Mouse (Mus musculus) 3134 (cell line): ENCODE measurements around the gene Sez6l2.
"Not testable (repeated sequence)": the region's sequence is repeated elsewhere in the genome, so short reads cannot be mapped to it uniquely, and the experiment has no call there.

Experiments used
- DNase-seq: peaks from one replicate; pipeline ENCODE4 v3.0.0-alpha.2; 2011; ENCODE audit warnings: low spot score; ENCODE audit not compliant: insufficient read length; ENCODE audit errors: extremely low read depth

Gene Sez6l2

GRCm38 (mm10) chr7:126949793-126950646, at the start of gene Sez6l2:
TSS of gene Sez6l2 (plus strand) at chr7:126950563.
- peak; percentile 71 for DNase-seq

DNA sequence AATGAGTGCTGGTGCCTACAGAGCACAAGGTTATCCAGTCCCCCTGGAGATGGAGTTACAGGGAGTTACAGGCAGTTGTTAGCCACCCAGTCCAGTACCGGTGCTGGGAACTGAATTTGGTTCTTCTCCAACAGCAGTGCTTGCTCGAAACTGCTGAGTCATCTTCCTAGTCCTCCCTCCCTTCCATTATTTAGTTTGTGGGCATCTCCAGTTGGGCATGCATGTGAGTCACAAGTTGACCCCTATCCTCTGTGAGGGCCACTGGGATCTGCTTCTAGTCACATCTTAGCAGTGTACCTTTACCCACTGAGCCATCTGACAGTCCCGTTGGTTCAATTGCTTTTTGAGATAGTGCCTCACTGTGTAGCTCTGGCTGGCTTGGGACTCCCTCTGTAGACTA, 44.8 kb upstream of the Sez6l2 start:
- DNase-seq = peak; percentile 34

DNA sequence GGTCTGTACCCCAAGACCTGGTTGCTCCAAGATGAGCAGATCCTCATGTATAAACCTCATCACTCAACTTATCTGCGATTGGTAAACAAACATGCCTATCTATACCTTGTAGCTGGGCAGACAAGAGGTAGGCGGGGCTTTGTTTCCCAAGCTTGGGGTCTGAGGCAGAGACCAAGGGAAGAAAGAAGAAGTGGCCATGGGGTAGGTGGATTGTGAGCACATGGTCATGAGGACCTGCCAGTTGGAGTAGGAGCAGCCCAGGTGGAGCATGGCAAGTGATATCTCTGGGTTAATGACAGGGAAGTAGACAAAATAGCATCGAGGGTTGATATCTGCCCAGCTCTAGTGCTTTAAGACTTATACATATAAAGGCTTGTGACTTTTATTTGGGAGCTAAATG, 35.5 kb upstream of the Sez6l2 start:
- DNase-seq = no peak

- DNase-seq = not testable (repeated sequence)
Measured at GRCm38 (mm10) chr7:126918356-126918755, 32.0 kb upstream of the Sez6l2 start.

DNA sequence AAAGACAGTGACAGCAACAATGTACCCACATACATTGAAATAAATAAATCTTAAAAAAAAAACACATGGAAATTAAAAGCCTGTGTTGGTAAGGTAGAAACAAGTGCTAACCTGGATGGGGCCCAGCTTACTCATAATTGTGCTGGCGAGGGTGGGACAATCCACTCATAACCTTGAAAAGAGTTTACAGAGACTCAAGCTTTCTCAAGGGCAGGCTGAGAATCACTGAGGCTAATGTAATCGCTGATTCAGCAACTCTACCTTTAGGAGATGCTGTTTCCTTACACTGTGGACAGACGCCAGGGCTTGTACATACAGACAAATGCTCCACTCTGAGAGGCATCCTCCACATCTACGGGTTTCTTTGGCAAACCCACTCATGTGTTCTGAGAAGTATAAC, 30.4 kb upstream of the Sez6l2 start:
- DNase-seq = no peak

- DNase-seq = no peak
Measured at GRCm38 (mm10) chr7:126921563-126921962, 28.8 kb upstream of the Sez6l2 start.

DNA sequence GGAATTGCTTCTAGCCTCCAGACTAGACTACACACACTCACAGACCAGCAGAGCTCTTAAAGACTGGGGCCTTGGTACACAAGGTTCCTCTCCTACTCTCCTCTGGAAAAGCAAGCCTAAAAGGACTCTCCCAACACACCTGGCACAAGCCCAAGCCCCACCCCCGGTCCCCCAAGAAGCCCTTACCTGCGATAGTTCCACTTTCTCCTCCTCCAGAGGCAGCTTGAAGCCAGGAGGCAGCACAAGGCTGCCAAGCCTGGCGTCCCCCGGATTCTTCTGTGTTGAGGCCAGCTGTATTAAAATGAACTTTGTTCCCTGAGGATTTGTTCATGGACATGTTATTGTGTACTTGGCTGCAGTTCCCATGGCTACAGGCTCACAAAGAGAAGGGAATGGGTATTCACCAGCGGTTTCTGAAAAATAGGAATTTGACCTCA, 27.7 kb upstream of the Sez6l2 start, which contains the start of gene Tmem219:
Gene Tmem219, minus strand, starts transcription at position 294 of the 437 bp plus-strand sequence.
- no peak for DNase-seq

- DNase-seq = no peak
Measured at GRCm38 (mm10) chr7:126923999-126924398, 26.4 kb upstream of the Sez6l2 start.

DNA sequence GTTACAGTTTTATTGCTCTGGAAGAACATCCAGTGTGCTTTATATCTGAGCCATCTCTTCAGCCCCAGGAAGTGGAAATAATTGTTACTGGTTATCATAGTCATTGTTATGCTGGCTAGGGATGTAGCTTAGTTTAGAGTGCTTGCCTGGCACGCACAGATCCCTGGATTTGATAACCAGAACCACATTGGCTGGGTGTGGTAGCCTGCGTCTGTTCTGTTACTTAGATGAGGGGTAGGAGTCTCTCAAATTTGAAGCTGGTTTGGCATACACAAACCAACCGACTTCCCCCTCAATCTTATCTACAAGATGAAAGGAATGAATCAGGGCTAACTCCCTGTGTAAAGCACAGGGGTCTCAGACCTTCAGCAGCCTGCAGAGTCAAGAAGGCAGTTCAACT, 24.1 kb upstream of the Sez6l2 start:
- DNase-seq = no peak

GRCm38 (mm10) chr7:126928384-126929037, 21.9 kb upstream of the Sez6l2 start, which contains the start of gene Kctd13:
TSS of gene Kctd13 (plus strand) at chr7:126928879.
- DNase-seq = peak; percentile 95

DNA sequence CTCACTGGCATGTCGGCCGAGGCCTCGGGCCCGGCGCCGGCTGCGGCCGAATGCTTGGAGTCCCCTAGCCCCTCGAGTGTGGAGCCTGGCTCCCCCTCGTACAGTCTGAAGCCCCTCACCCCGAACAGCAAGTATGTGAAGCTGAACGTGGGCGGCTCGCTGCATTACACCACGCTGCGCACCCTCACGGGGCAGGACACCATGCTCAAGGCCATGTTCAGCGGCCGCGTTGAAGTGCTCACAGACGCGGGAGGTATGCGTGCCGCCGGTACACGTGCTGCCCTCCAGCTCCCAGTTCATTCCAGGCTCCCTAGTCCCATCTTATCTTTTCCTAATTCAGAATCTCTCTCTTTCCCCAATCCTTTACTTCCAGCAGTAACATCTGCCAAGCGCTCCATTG, 21.3 kb upstream of the Sez6l2 start:
- DNase-seq = no peak

DNA sequence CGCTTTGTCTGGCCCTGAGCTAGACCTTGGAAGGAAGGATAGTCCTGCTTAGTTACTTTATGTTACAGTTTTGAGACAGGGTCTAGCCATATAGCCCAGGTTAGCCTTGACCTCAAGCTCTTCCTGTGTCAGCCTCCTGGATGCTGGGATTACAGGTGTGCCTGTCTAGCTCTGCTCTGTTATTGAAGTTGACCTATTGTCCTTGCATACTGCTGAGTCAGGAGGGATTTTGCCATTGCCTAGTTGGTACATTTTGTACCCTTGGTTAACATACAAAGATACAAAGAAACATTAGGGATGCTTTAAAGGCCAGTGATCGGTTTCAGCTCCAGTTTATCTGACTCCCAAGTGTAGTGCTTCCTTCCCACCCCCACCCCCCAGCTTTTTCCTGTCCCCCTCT, 17.7 kb upstream of the Sez6l2 start:
- DNase-seq = no peak

GRCm38 (mm10) chr7:126941171-126941570, 9.2 kb upstream of the Sez6l2 start:
- DNase-seq = no peak

DNA sequence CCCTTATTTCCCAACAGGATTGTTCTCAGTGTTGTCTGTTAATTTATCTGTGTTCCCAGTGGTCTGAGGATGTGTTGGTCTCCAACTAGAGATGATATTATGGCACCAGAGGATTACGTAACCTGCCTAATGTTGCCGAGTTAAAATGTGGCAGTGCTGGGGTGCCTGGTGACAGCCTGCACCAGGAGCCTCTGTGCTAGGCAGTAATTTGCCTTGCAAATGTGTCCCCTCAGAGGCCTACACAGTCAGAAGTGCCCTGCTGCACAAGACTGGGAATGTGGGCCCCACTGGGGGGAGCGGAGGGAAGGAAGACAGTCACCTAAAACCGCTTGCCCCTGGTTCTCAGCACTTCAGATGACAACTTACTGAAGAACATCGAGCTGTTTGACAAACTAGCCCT, 8.6 kb upstream of the Sez6l2 start:
- no peak for DNase-seq

DNA sequence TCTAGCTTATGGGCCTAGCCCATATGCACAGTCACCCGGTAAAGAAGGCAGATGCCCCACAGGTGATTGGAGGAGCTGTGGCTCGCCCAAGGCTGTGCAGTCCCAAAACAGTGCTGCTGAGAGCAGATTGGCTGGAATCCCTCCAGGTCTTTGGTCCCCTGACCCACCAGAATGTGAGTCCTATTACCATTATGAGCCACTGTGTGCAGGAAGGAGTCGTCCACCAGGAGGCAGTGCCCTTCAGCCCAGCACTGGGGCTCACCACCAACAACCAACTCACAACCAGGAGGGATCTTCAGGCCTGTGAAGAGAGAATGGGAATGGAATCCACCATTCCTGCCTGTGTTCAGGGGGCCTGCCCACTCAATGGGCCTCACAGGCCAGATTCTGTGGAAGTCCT, 3.8 kb upstream of the Sez6l2 start:
- no peak for DNase-seq

GRCm38 (mm10) chr7:126948626-126949025, 1.7 kb upstream of the Sez6l2 start:
- no peak for DNase-seq

DNA sequence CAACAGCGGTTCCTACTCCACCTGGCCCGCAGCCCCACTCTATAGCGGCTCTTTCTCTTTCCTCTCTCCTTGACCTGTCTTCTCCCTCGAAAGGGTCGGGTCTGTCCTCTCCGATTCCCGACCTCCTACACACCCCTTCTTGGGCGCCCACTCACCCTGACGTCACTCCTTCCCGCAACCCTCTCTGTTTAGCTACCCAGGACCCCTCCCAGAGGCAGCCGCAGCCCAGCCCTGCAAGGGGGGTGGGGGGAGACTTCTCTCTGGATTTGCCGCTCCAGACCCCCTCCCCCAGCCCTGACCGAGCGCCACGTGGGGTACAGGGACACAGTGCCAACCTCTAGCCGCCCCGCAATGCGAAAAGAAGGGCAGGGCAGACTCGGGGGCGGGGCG, 965 bp upstream of the Sez6l2 start, which contains the start of gene Asphd1:
Gene Asphd1, minus strand, starts transcription at position 180 of the 390 bp plus-strand sequence.
- DNase-seq = no peak

DNA sequence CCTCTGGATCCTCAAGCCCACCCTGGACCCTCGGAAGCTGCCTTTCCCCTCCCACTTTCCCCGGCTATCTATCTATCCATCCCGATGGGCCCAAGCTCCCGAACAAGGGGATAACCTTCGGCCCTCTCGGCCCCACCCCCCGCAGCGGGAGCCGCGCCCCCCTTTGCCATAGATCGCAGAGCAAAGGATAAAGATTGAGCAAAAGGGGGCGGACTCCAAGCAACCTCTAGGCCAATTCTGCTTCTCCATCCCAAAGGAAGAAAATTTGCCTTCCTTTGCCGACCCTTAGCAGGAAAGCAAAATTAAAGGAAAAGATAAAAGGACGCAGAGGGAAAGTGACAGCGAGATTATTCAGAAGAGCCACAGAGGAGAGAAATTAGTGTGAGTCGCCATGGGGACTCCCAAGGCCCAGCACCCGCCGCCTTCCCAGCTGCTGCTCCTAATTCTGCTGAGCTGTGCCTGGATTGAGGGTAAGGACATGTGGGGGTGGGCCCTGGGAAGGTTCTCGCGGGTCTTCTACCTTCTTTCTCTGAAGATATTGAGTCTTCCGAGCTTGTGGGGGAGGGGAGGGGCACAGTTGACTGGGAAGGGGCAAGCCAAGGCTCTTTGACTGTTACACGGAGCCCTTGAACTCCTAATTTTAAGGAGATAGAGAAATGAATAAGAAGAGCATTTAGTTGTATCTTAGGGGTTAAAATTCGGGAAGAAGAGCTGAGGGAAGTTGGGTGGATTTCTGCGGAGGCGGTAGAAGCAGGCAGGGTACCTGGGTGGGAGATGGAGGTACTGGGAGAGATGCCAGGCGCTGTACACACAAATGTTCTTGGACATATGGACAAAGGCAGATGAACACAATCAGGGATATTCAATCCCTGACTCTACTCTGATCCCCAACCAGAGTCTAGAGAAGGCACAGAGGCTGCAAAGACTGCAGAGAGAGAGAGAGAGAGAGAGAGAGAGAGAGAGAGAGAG, 568 bp downstream of the Sez6l2 start:
- DNase-seq = no peak

DNA sequence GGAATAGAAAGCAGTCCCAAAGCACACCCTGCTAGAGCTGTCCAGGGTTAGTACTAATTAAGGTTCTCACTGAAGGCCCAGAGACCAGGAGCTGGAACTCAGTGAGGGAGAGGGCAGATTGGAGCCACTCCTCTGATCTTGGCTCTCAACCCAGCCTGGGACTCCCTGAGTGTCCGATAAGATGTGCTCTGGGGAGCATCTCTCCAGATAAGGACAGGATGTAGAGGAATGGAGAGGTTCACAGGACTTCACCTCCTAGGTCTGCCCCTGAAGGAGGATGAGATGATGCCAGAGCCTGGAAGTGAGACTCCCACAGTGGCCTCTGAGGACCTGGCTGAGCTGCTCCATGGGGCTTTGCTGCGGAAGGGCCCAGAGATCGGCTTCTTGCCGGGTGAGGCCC, 1.4 kb downstream of the Sez6l2 start:
- DNase-seq = no peak

- DNase-seq = no peak
Measured at GRCm38 (mm10) chr7:126952646-126953045, 2.3 kb downstream of the Sez6l2 start.

GRCm38 (mm10) chr7:126955125-126955524, 4.8 kb downstream of the Sez6l2 start:
- no peak for DNase-seq
